Mouse (Mus musculus) MEL (cell line): ENCODE measurements around the gene Cdh23. TPM values are rescaled to one million over a fixed set of nuclear protein-coding genes. Genes with fewer than 3 reads are reported as not detected.
A peak's percentile ranks its signal among the peaks of the same experiment; 100 is the strongest.

ENCODE experiments used
- DNase-seq: peaks from one replicate; pipeline ENCODE4 v3.0.0; 2011; ENCODE audit warnings: low read depth, low spot score
- H3K27ac ChIP-seq: 2 replicates; pipeline ENCODE4 v1.5.1; 2012; ENCODE audit warnings: low read depth, mild to moderate bottlenecking, control low read depth, low read length, moderate library complexity; ENCODE audit not compliant: control insufficient read depth
- H3K27me3 ChIP-seq, 2 experiments: fragments of 150-350 bp in 1 of 2; sonication (generic) in 1 of 2; 2 replicates each; pipeline ENCODE4 v1.6.1; 2012; ENCODE audit warnings: low read length in 2 of 2, mild to moderate bottlenecking in 2 of 2, improper control_type of control experiment in 1 of 2, moderate library complexity in 1 of 2; ENCODE audit not compliant: insufficient read depth in 2 of 2, control insufficient read depth in 1 of 2
- H3K36me3 ChIP-seq, 2 experiments: 2 replicates each; pipeline ENCODE4 v1.6.1; 2012 to 2014; ENCODE audit warnings: low read length in 2 of 2, improper control_type of control experiment in 1 of 2, inconsistent platforms in 1 of 2, mild to moderate bottlenecking in 1 of 2; ENCODE audit not compliant: insufficient read depth in 2 of 2, control insufficient read depth in 1 of 2
- H3K4me1 ChIP-seq, 2 experiments: fragments of 150-350 bp in 1 of 2; sonication (generic) in 1 of 2; 2 replicates each; pipeline ENCODE4 v1.6.1; 2012; ENCODE audit warnings: low read length in 2 of 2, improper control_type of control experiment in 1 of 2, mild to moderate bottlenecking in 1 of 2; ENCODE audit not compliant: insufficient read depth in 2 of 2, control insufficient read depth in 1 of 2
- H3K4me3 ChIP-seq, 2 experiments: fragments of 150-350 bp in 1 of 2; sonication (generic) in 1 of 2; 2 replicates each; pipeline ENCODE4 v1.5.1; 2012; ENCODE audit warnings: low read depth in 2 of 2, low read length in 2 of 2, mild to moderate bottlenecking in 2 of 2, moderate library complexity in 2 of 2, control low read depth in 1 of 2, improper control_type of control experiment in 1 of 2; ENCODE audit not compliant: control insufficient read depth in 1 of 2, insufficient read depth in 1 of 2
- H3K79me2 ChIP-seq: 2 replicates; pipeline ENCODE4 v1.6.1; 2012; ENCODE audit warnings: mild to moderate bottlenecking, low read length, moderate library complexity; ENCODE audit not compliant: control insufficient read depth, poor library complexity, insufficient read depth
- H3K9ac ChIP-seq: 2 replicates; pipeline ENCODE4 v1.6.1; 2012; ENCODE audit warnings: low read depth, mild to moderate bottlenecking, control low read depth, low read length, moderate library complexity; ENCODE audit not compliant: control insufficient read depth, poor library complexity, severe bottlenecking
- H3K9me3 ChIP-seq: fragments of 150-350 bp; sonication (generic); replicated peaks from 2 replicates; pipeline ENCODE4 v1.6.1; 2012; ENCODE audit warnings: mild to moderate bottlenecking, low read length, improper control_type of control experiment, moderate library complexity; ENCODE audit not compliant: insufficient read depth
- BHLHE40 ChIP-seq: IDR thresholded peaks from 2 replicates; pipeline ENCODE4 v1.6.1; 2012; ENCODE audit warnings: low read depth, mild to moderate bottlenecking, inconsistent platforms, low read length, improper control_type of control experiment, borderline replicate concordance
- CHD2 ChIP-seq: IDR thresholded peaks from 2 replicates; pipeline ENCODE4 v1.6.1; 2011; ENCODE audit warnings: low read length, improper control_type of control experiment
- E2F4 ChIP-seq: IDR thresholded peaks from 2 replicates; pipeline ENCODE4 v1.6.1; 2011; ENCODE audit warnings: low read depth, low read length, improper control_type of control experiment, borderline replicate concordance
- ELF1 ChIP-seq: IDR thresholded peaks from 2 replicates; pipeline ENCODE4 v1.6.1; 2014; ENCODE audit warnings: low read depth, mild to moderate bottlenecking, inconsistent platforms, low read length, improper control_type of control experiment, moderate library complexity
- ETS1 ChIP-seq: IDR thresholded peaks from 2 replicates; pipeline ENCODE4 v1.6.1; 2012; ENCODE audit warnings: low read depth, mild to moderate bottlenecking, inconsistent platforms, low read length, improper control_type of control experiment, moderate library complexity
- HCFC1 ChIP-seq: IDR thresholded peaks from 2 replicates; pipeline ENCODE4 v1.6.1; 2012; ENCODE audit warnings: low read depth, mild to moderate bottlenecking, inconsistent platforms, low read length, improper control_type of control experiment, moderate library complexity
- JUND ChIP-seq: IDR thresholded peaks from 2 replicates; pipeline ENCODE4 v1.6.1; 2011; ENCODE audit warnings: low read depth, mild to moderate bottlenecking, improper control_type of control experiment, low read length
- MAFK ChIP-seq: IDR thresholded peaks from 2 replicates; pipeline ENCODE4 v1.6.1; 2011; ENCODE audit warnings: low read depth, mild to moderate bottlenecking, low read length, improper control_type of control experiment, borderline replicate concordance
- MAZ ChIP-seq: IDR thresholded peaks from 2 replicates; pipeline ENCODE4 v1.6.1; 2012; ENCODE audit warnings: low read depth, mild to moderate bottlenecking, inconsistent platforms, low read length, improper control_type of control experiment
- MEF2A ChIP-seq: IDR thresholded peaks from 2 replicates; pipeline ENCODE4 v1.6.1; 2014; ENCODE audit warnings: low read depth, mild to moderate bottlenecking, inconsistent platforms, low read length, improper control_type of control experiment; ENCODE audit not compliant: poor library complexity, insufficient replicate concordance, severe bottlenecking; ENCODE audit errors: extremely low read depth
- SIN3A ChIP-seq: IDR thresholded peaks from 2 replicates; pipeline ENCODE4 v1.6.1; 2012; ENCODE audit warnings: low read length, improper control_type of control experiment, inconsistent platforms
- TAL1 ChIP-seq: IDR thresholded peaks from 2 replicates; pipeline ENCODE4 v1.6.1; 2012; ENCODE audit warnings: mild to moderate bottlenecking, inconsistent platforms, low read length, moderate library complexity, mixed read lengths
- TBP ChIP-seq: IDR thresholded peaks from 2 replicates; pipeline ENCODE4 v1.8.0; 2011; ENCODE audit warnings: low read depth, low read length, improper control_type of control experiment
- TCF12 ChIP-seq: IDR thresholded peaks from 2 replicates; pipeline ENCODE4 v1.6.1; 2014; ENCODE audit warnings: low read depth, mild to moderate bottlenecking, inconsistent platforms, low read length, improper control_type of control experiment, moderate library complexity
- USF1 ChIP-seq: IDR thresholded peaks from 2 replicates; pipeline ENCODE4 v1.6.1; 2014; ENCODE audit warnings: low read depth, mild to moderate bottlenecking, inconsistent platforms, low read length, improper control_type of control experiment, moderate library complexity
- ZKSCAN1 ChIP-seq: IDR thresholded peaks from 2 replicates; pipeline ENCODE4 v1.6.1; 2012; ENCODE audit warnings: low read depth, mild to moderate bottlenecking, inconsistent platforms, low read length, improper control_type of control experiment, moderate library complexity
- ZNF384 ChIP-seq: IDR thresholded peaks from 2 replicates; pipeline ENCODE4 v1.6.1; 2012; ENCODE audit warnings: low read depth, mild to moderate bottlenecking, inconsistent platforms, low read length, improper control_type of control experiment
- polyA plus RNA-seq, 2 experiments: library from polyadenylated mRNA; stranded (reverse) in 1 of 2; unstranded in 1 of 2; fragments of >175 nt in 1 of 2; fragments of >200 nt in 1 of 2; gene quantifications; 2 replicates each; pipeline versions ENCODE4 v1.2.1 to v1.2.4; 2012; ENCODE audit warnings: low replicate concordance in 2 of 2, low read depth in 1 of 2; ENCODE audit not compliant: insufficient read length in 2 of 2, insufficient read depth in 1 of 2, missing spikeins in 1 of 2
- total RNA-seq: library from RNA; depleted of rRNA; stranded (reverse); fragments of 300-350 nt; gene quantifications from 2 replicates; pipeline ENCODE4 v1.2.3, GENCODE M21; 2012

Gene Cdh23
- total and polyA plus RNA-seq, 3 experiments = 0.04 TPM; not detected in 2

GRCm38 (mm10) chr10:60351248-60351647 is 345.0 kb downstream of the Cdh23 start:
- H3K9me3 ChIP-seq = no peaks in the 10 kb centered on the region
- no peak for DNase-seq
- H3K36me3 ChIP-seq = peaks cover 0 to 23% of the 10 kb centered on the region in 2 experiments; a peak in 2 of 4 replicates
- no peaks in the 10 kb centered on the region; the same call in 1 of the 2 replicates for H3K79me2 ChIP-seq
- H3K4me3 ChIP-seq = peak overlapping the region; percentile 34 to 87; a peak in 3 of 4 replicates
- no peak overlapping the region for H3K27ac ChIP-seq
- no peaks in the 10 kb centered on the region for H3K27me3 ChIP-seq
- no peak for TF ChIP-seq JUND
- no peak for TF ChIP-seq TAL1
- no peak for TF ChIP-seq SIN3A
- no peak for TF ChIP-seq TBP
- no peak for TF ChIP-seq ZKSCAN1
- TF ChIP-seq BHLHE40 = no peak
- TF ChIP-seq ELF1 = no peak
- no peak for TF ChIP-seq MEF2A
- TF ChIP-seq USF1 = no peak
- TF ChIP-seq HCFC1 = no peak
- no peak for TF ChIP-seq TCF12
- no peak for TF ChIP-seq E2F4
- TF ChIP-seq MAZ = no peak
- no peak for TF ChIP-seq ETS1
- peak overlapping the region; percentile 21; the same call in 1 of the 2 replicates for H3K9ac ChIP-seq
- H3K4me1 ChIP-seq = peaks cover 10 to 27% of the 10 kb centered on the region in 2 experiments

- Histone ChIP-seq H3K79me2 (no peaks in the 10 kb centered on the region; the same call in 1 of the 2 replicates), H3K4me1 (peaks cover 11 to 32% of the 10 kb centered on the region in 2 experiments), H3K4me3 (peak overlapping the region; percentile 34 to 87), H3K27me3 (no peaks in the 10 kb centered on the region), H3K9me3 (no peaks in the 10 kb centered on the region), H3K27ac (peak overlapping the region; percentile 27; the same call in 1 of the 2 replicates), H3K36me3 (peaks cover 0 to 23% of the 10 kb centered on the region in 2 experiments; a peak in 2 of 4 replicates), H3K9ac (peak overlapping the region; percentile 54)
- TF ChIP-seq ELF1 (0 out of 2 replicates have a peak, but pooled peaks have one; percentile 15), USF1 (peak; percentile 35; the same call in 1 of the 2 replicates), ETS1 (peak; percentile 52; the same call in 1 of the 2 replicates), HCFC1 (0 out of 2 replicates have a peak, but pooled peaks have one; percentile 44), MAFK (no peak), SIN3A (peak; percentile 67), ZNF384 (no peak), CHD2 (peak; percentile 33; the same call in 1 of the 2 replicates)
- DNase-seq = peak; percentile 93
Observed at GRCm38 (mm10) chr10:60350805-60351167, 345.5 kb downstream of the Cdh23 start.
